In the genomic region with DNA sequence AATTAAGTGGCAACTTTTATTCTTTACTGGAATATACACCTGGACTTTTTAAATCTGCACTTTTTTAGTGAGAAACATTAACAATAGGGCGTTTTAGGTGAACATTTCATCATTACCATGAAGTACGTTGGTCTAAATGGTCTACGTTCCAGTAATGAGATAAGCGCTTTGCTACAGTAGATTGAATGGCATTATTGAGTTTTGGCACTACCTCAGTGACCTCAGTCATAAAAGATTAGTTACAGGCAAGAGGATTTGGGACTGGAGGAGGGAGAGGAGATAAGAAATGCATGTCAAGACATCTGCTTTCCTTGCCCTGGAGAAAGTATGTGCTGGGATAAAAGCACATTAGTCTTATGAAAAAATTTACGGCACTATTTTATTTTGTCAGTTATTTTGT, we compare ENCODE assay signal across 11 mouse cellular contexts.
DNase-seq lines count a peak whose midpoint lies in the region; ATAC-seq and TF ChIP-seq lines count a peak whose summit lies in the region.
"Had no signal": no experiment of that assay in that cellular context is flagged by ENCODE, and none has a peak within 500 bp of the region (broad histone marks: within the 10 kb centered on the region; RNA-seq: fewer than 3 reads in every experiment).

No protein-coding gene starts in this region.

- H3K27me3 ChIP-seq in kidney, postnatal 0 days (ENCODE audit: insufficient read depth, low read length), result no peaks in the 10 kb centered on the region
- H3K27me3 ChIP-seq in embryonic facial prominence, embryonic 15.5 days, result no peaks in the 10 kb centered on the region
- no peaks in the 10 kb centered on the region for H3K27me3 ChIP-seq in heart, embryonic 14.5 days (ENCODE audit: control insufficient read depth, insufficient read depth, low read length)
- no peaks in the 10 kb centered on the region for H3K27me3 ChIP-seq in neural tube, embryonic 15.5 days (replicated peaks)
- H3K27me3 ChIP-seq: limb, embryonic 13.5 days had no signal

- DNase-seq in kidney, postnatal 0 days (ENCODE audit: low spot score), result peak; percentile 16
- no peak for DNase-seq in kidney, adult 18-20 months
- DNase-seq in embryo, embryonic 11 days, result no peak
- DNase-seq in kidney, postnatal 10 days, result no peak
- DNase-seq: cerebellum, adult 11-12 months; kidney, postnatal 25 days had no signal

- no peak overlapping the region for H3K4me2 ChIP-seq in kidney, postnatal 0 days (ENCODE audit: low read length)
- H3K4me2 ChIP-seq in embryonic facial prominence, embryonic 15.5 days (replicated peaks), result 0 out of 2 replicates have a peak overlapping the region, but pooled peaks have one; percentile 10
- peak overlapping the region; percentile 59 for H3K4me2 ChIP-seq in heart, embryonic 14.5 days (ENCODE audit: low read length)
- H3K4me2 ChIP-seq in neural tube, embryonic 15.5 days, result peak overlapping the region; percentile 31
- H3K4me2 ChIP-seq: limb, embryonic 13.5 days had no signal

- ATAC-seq in kidney, postnatal 0 days (replicated peaks; ENCODE audit: low FRiP score, low read depth), result no peak
- ATAC-seq in embryonic facial prominence, embryonic 15.5 days (ENCODE audit: insufficient number of reproducible peaks, low FRiP score, low TSS enrichment, low read depth), result no peak
- no peak for ATAC-seq in heart, embryonic 14.5 days (ENCODE audit: insufficient number of reproducible peaks, insufficient read depth, low FRiP score, low read depth)
- ATAC-seq in neural tube, embryonic 15.5 days (ENCODE audit: low FRiP score), result no peak

- H3K36me3 ChIP-seq in kidney, postnatal 0 days (ENCODE audit: insufficient read depth, low read length), result no peaks in the 10 kb centered on the region
- 0 out of 2 replicates have a peak, but pooled peaks cover 2% of the 10 kb centered on the region for H3K36me3 ChIP-seq in embryonic facial prominence, embryonic 15.5 days
- peaks cover 8% of the 10 kb centered on the region; the same call in 1 of the 2 replicates for H3K36me3 ChIP-seq in heart, embryonic 14.5 days (ENCODE audit: control insufficient read depth, insufficient read depth, low read length)
- peaks cover 5% of the 10 kb centered on the region; the same call in 1 of the 2 replicates for H3K36me3 ChIP-seq in neural tube, embryonic 15.5 days
- H3K36me3 ChIP-seq: G1E; limb, embryonic 13.5 days had no signal

- no peak overlapping the region for H3K9ac ChIP-seq in kidney, postnatal 0 days (ENCODE audit: low read depth, low read length)
- no peak overlapping the region for H3K9ac ChIP-seq in embryonic facial prominence, embryonic 15.5 days
- H3K9ac ChIP-seq in heart, embryonic 14.5 days (ENCODE audit: low read length), result no peak overlapping the region
- no peak overlapping the region for H3K9ac ChIP-seq in neural tube, embryonic 15.5 days (replicated peaks)
- H3K9ac ChIP-seq: limb, embryonic 13.5 days had no signal

- no peak for TF ChIP-seq CTCF in kidney, postnatal 0 days (IDR thresholded peaks at IDR 0.05; ENCODE audit: low read depth)

- 0 out of 2 replicates have a peak, but pooled peaks cover 3% of the 10 kb centered on the region for H3K4me1 ChIP-seq in kidney, postnatal 0 days (replicated peaks; ENCODE audit: insufficient read depth, low read length)
- no peaks in the 10 kb centered on the region; the same call in 1 of the 2 replicates for H3K4me1 ChIP-seq in embryonic facial prominence, embryonic 15.5 days
- H3K4me1 ChIP-seq in heart, embryonic 14.5 days (ENCODE audit: control insufficient read depth in 2 of 2, insufficient read depth in 2 of 2, low read length in 2 of 2), result peaks cover 0 to 17% of the 10 kb centered on the region in 2 experiments; a peak in 3 of 4 replicates
- peaks cover 14% of the 10 kb centered on the region for H3K4me1 ChIP-seq in neural tube, embryonic 15.5 days

- no peaks in the 10 kb centered on the region for H3K9me3 ChIP-seq in kidney, postnatal 0 days (replicated peaks; ENCODE audit: low read length)
- H3K9me3 ChIP-seq in embryonic facial prominence, embryonic 15.5 days (replicated peaks), result no peaks in the 10 kb centered on the region
- no peaks in the 10 kb centered on the region for H3K9me3 ChIP-seq in heart, embryonic 14.5 days (ENCODE audit: control insufficient read depth, low read length)
- no peaks in the 10 kb centered on the region for H3K9me3 ChIP-seq in neural tube, embryonic 15.5 days (replicated peaks)
- H3K9me3 ChIP-seq: G1E had no signal

- H3K27ac ChIP-seq in kidney, postnatal 0 days, result no peak overlapping the region
- H3K27ac ChIP-seq in embryonic facial prominence, embryonic 15.5 days (replicated peaks), result no peak overlapping the region
- 0 out of 4 replicates have a peak overlapping the region, but pooled peaks of 1 of the 2 experiments have one; percentile 19 for H3K27ac ChIP-seq in heart, embryonic 14.5 days (replicated peaks in 1 of 2; ENCODE audit: control insufficient read depth in 1 of 2, insufficient read depth in 1 of 2, low read depth in 2 of 2, low read length in 2 of 2)
- no peak overlapping the region for H3K27ac ChIP-seq in neural tube, embryonic 15.5 days (replicated peaks)
- H3K27ac ChIP-seq: limb, embryonic 13.5 days had no signal

- no peak overlapping the region for H3K4me3 ChIP-seq in kidney, postnatal 0 days (replicated peaks; ENCODE audit: low read depth, low read length)
- H3K4me3 ChIP-seq in embryonic facial prominence, embryonic 15.5 days (replicated peaks), result no peak overlapping the region; the same call in 1 of the 2 replicates
- peak overlapping the region in 1 of 2 experiments; percentile 16; a peak in 1 of 4 replicates for H3K4me3 ChIP-seq in heart, embryonic 14.5 days (ENCODE audit: control insufficient read depth in 1 of 2, insufficient read depth in 1 of 2, low read depth in 1 of 2, low read length in 2 of 2)
- H3K4me3 ChIP-seq in neural tube, embryonic 15.5 days (replicated peaks), result peak overlapping the region; percentile 17; the same call in 1 of the 2 replicates
- H3K4me3 ChIP-seq: limb, embryonic 13.5 days had no signal

- WGBS in kidney, postnatal 0 days, result 68% methylated on average over 5 of the region's 5 CpGs
- WGBS in embryonic facial prominence, embryonic 15.5 days, result 53% methylated on average over 5 of the region's 5 CpGs
- 37% methylated on average over 5 of the region's 5 CpGs for WGBS in heart, embryonic 14.5 days
- WGBS in neural tube, embryonic 15.5 days, result 50% methylated on average over 5 of the region's 5 CpGs
